Comparison of ENCODE assay signal across 16 mouse cellular contexts in genomic region chr19:6132171-6132827, GRCm38 (mm10). TPM values are rescaled to one million over a fixed set of nuclear protein-coding genes. Genes with fewer than 3 reads are reported as not detected.
A peak's percentile ranks its signal among the peaks of the same experiment; 100 is the strongest.
DNase-seq lines count a peak whose midpoint lies in the region; ATAC-seq and TF ChIP-seq lines count a peak whose summit lies in the region.
"Had no signal": no experiment of that assay in that cellular context is flagged by ENCODE, and none has a peak within 500 bp of the region (broad histone marks: within the 10 kb centered on the region; RNA-seq: fewer than 3 reads in every experiment).

No protein-coding gene starts in this region.

- no peak for DNase-seq in heart, postnatal 14 days
- no peak for DNase-seq in lung, postnatal 0 days (ENCODE audit: low spot score)
- no peak for DNase-seq in lung, postnatal 10 days
- no peak for DNase-seq in gastrocnemius, postnatal 25 days
- no peak for DNase-seq in cerebellum, adult 9-11 months
- DNase-seq: adrenal gland, postnatal 10 days; B cell, adult 2 months; cerebellum, adult 9-10 months; kidney, postnatal 4 days had no signal

- H3K9ac ChIP-seq in heart, embryonic 11.5 days (ENCODE audit: low read depth, low read length): 0 out of 2 replicates have a peak overlapping the region, but pooled peaks have one; percentile 16
- no peak overlapping the region for H3K9ac ChIP-seq in lung, postnatal 0 days (replicated peaks; ENCODE audit: low read depth)
- H3K9ac ChIP-seq: intestine, embryonic 15.5 days had no signal

- no peak overlapping the region for H3K4me3 ChIP-seq in heart, embryonic 11.5 days (ENCODE audit: low read depth, low read length)
- H3K4me3 ChIP-seq in lung, postnatal 0 days (ENCODE audit: low read depth, low read length): no peak overlapping the region
- no peak overlapping the region for H3K4me3 ChIP-seq in cortical plate, adult 2 months (ENCODE audit: insufficient read depth, low read length)
- H3K4me3 ChIP-seq: intestine, embryonic 15.5 days; midbrain, embryonic 10.5 days had no signal

- H3K36me3 ChIP-seq in heart, embryonic 11.5 days (ENCODE audit: control insufficient read depth, insufficient read depth, low read length): peaks cover 2% of the 10 kb centered on the region
- no peaks in the 10 kb centered on the region for H3K36me3 ChIP-seq in lung, postnatal 0 days (ENCODE audit: insufficient read depth, low read length)
- H3K36me3 ChIP-seq: intestine, embryonic 15.5 days had no signal

- TF ChIP-seq EP300 in lung, postnatal 0 days (IDR thresholded peaks at IDR 0.05): no peak

- TF ChIP-seq POLR2A in cortical plate, adult 2 months (IDR thresholded peaks at IDR 0.05; ENCODE audit: extremely low read depth, insufficient read depth, low read length): no peak

- no peaks in the 10 kb centered on the region for H3K27me3 ChIP-seq in heart, embryonic 11.5 days (ENCODE audit: control insufficient read depth, insufficient read depth, low read length)
- no peaks in the 10 kb centered on the region for H3K27me3 ChIP-seq in lung, postnatal 0 days (replicated peaks; ENCODE audit: insufficient read depth, low read length)
- H3K27me3 ChIP-seq: intestine, embryonic 15.5 days had no signal

- intact Hi-C loops in heart, postnatal 14 days (cut with DNase I): loop anchor here (10.0 kb wide), 1 partner anchor 357 kb away; the partner anchor contains the start of gene Scyl1

- H3K9me3 ChIP-seq in heart, embryonic 11.5 days (replicated peaks; ENCODE audit: control insufficient read depth, low read length): no peaks in the 10 kb centered on the region
- no peaks in the 10 kb centered on the region for H3K9me3 ChIP-seq in lung, postnatal 0 days (ENCODE audit: low read length)
- H3K9me3 ChIP-seq: intestine, embryonic 15.5 days; midbrain, embryonic 10.5 days had no signal

- no peaks in the 10 kb centered on the region for H3K4me1 ChIP-seq in heart, embryonic 11.5 days (ENCODE audit: control insufficient read depth, insufficient read depth, low read length)
- H3K4me1 ChIP-seq in lung, postnatal 0 days (ENCODE audit: insufficient read depth, low read depth, low read length): no peaks in the 10 kb centered on the region
- H3K4me1 ChIP-seq in cortical plate, adult 2 months (ENCODE audit: control insufficient read depth, insufficient read depth, low read length): no peaks in the 10 kb centered on the region
- H3K4me1 ChIP-seq: intestine, embryonic 15.5 days had no signal

- TF ChIP-seq CTCF in lung, postnatal 0 days (IDR thresholded peaks at IDR 0.05): no peak
- TF ChIP-seq CTCF in cortical plate, adult 2 months (IDR thresholded peaks at IDR 0.05; ENCODE audit: extremely low read depth, insufficient read depth, low read length): no peak

- ATAC-seq in heart, embryonic 11.5 days (replicated peaks; ENCODE audit: insufficient number of reproducible peaks, low FRiP score, low TSS enrichment): peak; percentile 29; the same call in 1 of the 2 replicates
- ATAC-seq in lung, postnatal 0 days: no peak
- peak; percentile 56 for ATAC-seq in megakaryocyte-erythroid progenitor cell, adult 5-6 weeks (replicated peaks; ENCODE audit: low FRiP score, low TSS enrichment, poor library complexity, severe bottlenecking)
- ATAC-seq: intestine, embryonic 15.5 days had no signal

- H3K4me2 ChIP-seq in heart, embryonic 11.5 days: peak overlapping the region; percentile 37
- no peak overlapping the region for H3K4me2 ChIP-seq in lung, postnatal 0 days (replicated peaks; ENCODE audit: low read depth, low read length)
- H3K4me2 ChIP-seq: intestine, embryonic 15.5 days had no signal

- WGBS in heart, embryonic 11.5 days (ENCODE audit: insufficient replicate concordance): 81% methylated on average over 7 of the region's 7 CpGs
- WGBS in lung, postnatal 0 days: 79% methylated on average over 7 of the region's 7 CpGs

- peak overlapping the region; percentile 70 for H3K27ac ChIP-seq in heart, embryonic 11.5 days (ENCODE audit: low read depth, low read length)
- peak overlapping the region; percentile 26; the same call in 1 of the 2 replicates for H3K27ac ChIP-seq in lung, postnatal 0 days (ENCODE audit: low read length)
- H3K27ac ChIP-seq in cortical plate, adult 2 months (ENCODE audit: insufficient read depth, low read length): peak overlapping the region; percentile 86
- H3K27ac ChIP-seq: intestine, embryonic 15.5 days; midbrain, embryonic 10.5 days had no signal

RNA-seq across cellular contexts. Expression of gene Snx15, which starts 4.2 kb away (rescaled TPM):
- 22.6 and 25.5 TPM in 2 replicates for polyA plus RNA-seq in heart, embryonic 11.5 days (2014; fragmentation: Nextera tagmentation; extraction: Ambion mirVana)
- total RNA-seq in heart, postnatal 14 days (2021): 10 to 100 TPM; 12.2 to 14.7 TPM
- 29.7 and 30.8 TPM in 2 replicates for polyA plus RNA-seq in lung, postnatal 0 days (2015; fragmentation: Nextera tagmentation; extraction: Ambion mirVana)
- polyA plus RNA-seq in cortical plate, adult 2 months (2012; rRNA removed): 63.8 and 68.9 TPM in 2 replicates
- total RNA-seq in megakaryocyte-erythroid progenitor cell, adult 5-6 weeks (2014; fragmentation: Nextera tagmentation): 15.2 and 24.6 TPM in 2 replicates
- total RNA-seq in megakaryocyte-erythroid progenitor cell, adult 5-6 weeks (2017): 7.0 and 13.2 TPM in 2 replicates
- 10 to 100 TPM in 1 of 2 experiments, 1 to 10 TPM in 1; 8.7 to 12.4 TPM for total RNA-seq in gastrocnemius, postnatal 25 days (2021)

RNA-seq across cellular contexts. Expression of gene Batf2, which starts 8.5 kb away (rescaled TPM):
- polyA plus RNA-seq in heart, embryonic 11.5 days (2014; fragmentation: Nextera tagmentation; extraction: Ambion mirVana): not detected in 2 replicates
- under 1 TPM; 0.46 to 0.88 TPM for total RNA-seq in heart, postnatal 14 days (2021)
- 0.93 and 1.0 TPM in 2 replicates for polyA plus RNA-seq in lung, postnatal 0 days (2015; fragmentation: Nextera tagmentation; extraction: Ambion mirVana)
- polyA plus RNA-seq in cortical plate, adult 2 months (2012; rRNA removed): 0.50 and 0.57 TPM in 2 replicates
- total RNA-seq in megakaryocyte-erythroid progenitor cell, adult 5-6 weeks (2014; fragmentation: Nextera tagmentation): 2.0 TPM in 1 of 2 replicates, not detected in the other
- 0.42 TPM in 1 of 2 replicates, not detected in the other for total RNA-seq in megakaryocyte-erythroid progenitor cell, adult 5-6 weeks (2017)
- under 1 TPM; 0.19 to 0.72 TPM for total RNA-seq in gastrocnemius, postnatal 25 days (2021)
- polyA plus RNA-seq: heart, embryonic 14.5 days; midbrain, embryonic 10.5 days; neural tube, embryonic 14.5 days had no signal

RNA-seq across cellular contexts. Expression of gene Arl2, which starts 9.0 kb away (rescaled TPM):
- 61.8 and 73.8 TPM in 2 replicates for polyA plus RNA-seq in heart, embryonic 11.5 days (2014; fragmentation: Nextera tagmentation; extraction: Ambion mirVana)
- 10 to 100 TPM; 54.8 to 58.4 TPM for total RNA-seq in heart, postnatal 14 days (2021)
- 64.5 and 64.6 TPM in 2 replicates for polyA plus RNA-seq in lung, postnatal 0 days (2015; fragmentation: Nextera tagmentation; extraction: Ambion mirVana)
- polyA plus RNA-seq in cortical plate, adult 2 months (2012; rRNA removed): 123 and 135 TPM in 2 replicates
- total RNA-seq in megakaryocyte-erythroid progenitor cell, adult 5-6 weeks (2014; fragmentation: Nextera tagmentation): 43.2 and 45.4 TPM in 2 replicates
- 26.4 and 38.6 TPM in 2 replicates for total RNA-seq in megakaryocyte-erythroid progenitor cell, adult 5-6 weeks (2017)
- 10 to 100 TPM; 53.8 to 59.2 TPM for total RNA-seq in gastrocnemius, postnatal 25 days (2021)

RNA-seq across cellular contexts. Expression of gene Sac3d1, which starts 13.8 kb away (rescaled TPM):
- polyA plus RNA-seq in heart, embryonic 11.5 days (2014; fragmentation: Nextera tagmentation; extraction: Ambion mirVana): 38.1 and 41.0 TPM in 2 replicates
- 1 to 10 TPM; 9.4 to 9.7 TPM for total RNA-seq in heart, postnatal 14 days (2021)
- 22.3 and 24.5 TPM in 2 replicates for polyA plus RNA-seq in lung, postnatal 0 days (2015; fragmentation: Nextera tagmentation; extraction: Ambion mirVana)
- polyA plus RNA-seq in cortical plate, adult 2 months (2012; rRNA removed): 31.8 and 35.1 TPM in 2 replicates
- 18.8 and 20.9 TPM in 2 replicates for total RNA-seq in megakaryocyte-erythroid progenitor cell, adult 5-6 weeks (2014; fragmentation: Nextera tagmentation)
- total RNA-seq in megakaryocyte-erythroid progenitor cell, adult 5-6 weeks (2017): 7.7 and 9.3 TPM in 2 replicates
- 10 to 100 TPM in 1 of 2 experiments, 1 to 10 TPM in 1; 8.8 to 10.3 TPM for total RNA-seq in gastrocnemius, postnatal 25 days (2021)

RNA-seq across cellular contexts. Expression of gene Naaladl1, which starts 26.7 kb away (rescaled TPM):
- polyA plus RNA-seq in heart, embryonic 11.5 days (2014; fragmentation: Nextera tagmentation; extraction: Ambion mirVana): 0.23 and 0.40 TPM in 2 replicates
- total RNA-seq in heart, postnatal 14 days (2021): not detected
- 0.14 TPM in 1 of 2 replicates, not detected in the other for polyA plus RNA-seq in lung, postnatal 0 days (2015; fragmentation: Nextera tagmentation; extraction: Ambion mirVana)
- 0.13 and 0.21 TPM in 2 replicates for polyA plus RNA-seq in cortical plate, adult 2 months (2012; rRNA removed)
- total RNA-seq in megakaryocyte-erythroid progenitor cell, adult 5-6 weeks (2014; fragmentation: Nextera tagmentation): 1.5 and 2.1 TPM in 2 replicates
- not detected in 2 replicates for total RNA-seq in megakaryocyte-erythroid progenitor cell, adult 5-6 weeks (2017)
- not detected for total RNA-seq in gastrocnemius, postnatal 25 days (2021)

Comparison
In these comparisons a context has a peak if more than half of its experiments do, and no peak if none do; other contexts are left out.
1. H3K27ac ChIP-seq: peak in every context shown above with its lines; median percentile 86 in cortical plate, adult 2 months; 70 in heart, embryonic 11.5 days; 26 in lung, postnatal 0 days.